Mouse (Mus musculus) kidney, postnatal 0 days (tissue): ENCODE data around the gene Trim72. TPM values are rescaled to one million over a fixed set of nuclear protein-coding genes. Genes with fewer than 3 reads are reported as not detected.

Experiments
- ATAC-seq: fragments of 200-750 bp; cut with Nextera tagmentation; replicated peaks from 2 replicates; pipeline ENCODE4 v1.8.0; 2017; ENCODE audit warnings: low read depth, moderate number of reproducible peaks, moderate TSS enrichment, moderate library complexity; ENCODE audit not compliant: low FRiP score
- DNase-seq: peaks from one replicate; pipeline ENCODE4 v3.0.0-alpha.2; 2016; ENCODE audit warnings: low spot score
- H3K27ac ChIP-seq: fragments of 300-500 bp; sonication (generic); 2 replicates; pipeline ENCODE4 v1.5.1; 2014; ENCODE audit warnings: mild to moderate bottlenecking
- H3K27me3 ChIP-seq: fragments of 300-500 bp; sonication (generic); 2 replicates; pipeline ENCODE4 v1.6.1; 2014; ENCODE audit warnings: low read length, mixed read lengths; ENCODE audit not compliant: insufficient read depth
- H3K36me3 ChIP-seq: fragments of 300-500 bp; sonication (generic); 2 replicates; pipeline ENCODE4 v1.6.1; 2014; ENCODE audit warnings: low read length, mixed read lengths; ENCODE audit not compliant: insufficient read depth
- H3K4me1 ChIP-seq: fragments of 300-500 bp; sonication (generic); replicated peaks from 2 replicates; pipeline ENCODE4 v1.6.1; 2014; ENCODE audit warnings: antibody characterized with exemption, low read length, mixed read lengths; ENCODE audit not compliant: insufficient read depth
- H3K4me2 ChIP-seq: fragments of 300-500 bp; sonication (generic); 2 replicates; pipeline ENCODE4 v1.6.1; 2014; ENCODE audit warnings: mild to moderate bottlenecking, low read length, moderate library complexity, mixed read lengths
- H3K4me3 ChIP-seq: fragments of 300-500 bp; sonication (generic); replicated peaks from 2 replicates; pipeline ENCODE4 v1.5.1; 2014; ENCODE audit warnings: low read depth, low read length
- H3K9ac ChIP-seq: fragments of 300-500 bp; sonication (generic); 2 replicates; pipeline ENCODE4 v1.6.1; 2014; ENCODE audit warnings: low read depth, low read length
- H3K9me3 ChIP-seq: fragments of 300-500 bp; sonication (generic); replicated peaks from 2 replicates; pipeline ENCODE4 v1.6.1; 2016; ENCODE audit warnings: low read length, inconsistent platforms, mixed read lengths
- CTCF ChIP-seq: IDR thresholded peaks from 2 replicates; pipeline ENCODE4 v1.5.1; 2016; ENCODE audit warnings: antibody characterized with exemption, low read depth, mild to moderate bottlenecking, moderate library complexity
- WGBS: fragments of 180-500 bp; shearing (Covaris S2); extraction: QIAGEN DNeasy Blood & Tissue Kit; methylation state at CpG from one replicate; pipeline ENCODE4 v1.1.7; 2014; 5-methylcytosine and 5-hydroxymethylcytosine counted together
- polyA plus RNA-seq: library from polyadenylated mRNA; unstranded; fragments of >200 nt; fragmentation: Nextera tagmentation; extraction: Ambion mirVana; gene quantifications from 2 replicates; pipeline ENCODE4 v1.2.1, GENCODE M21; 2015

Trim72 gene
- polyA plus RNA-seq, 1 experiment from 2014 or later = 0.11 TPM

DNA sequence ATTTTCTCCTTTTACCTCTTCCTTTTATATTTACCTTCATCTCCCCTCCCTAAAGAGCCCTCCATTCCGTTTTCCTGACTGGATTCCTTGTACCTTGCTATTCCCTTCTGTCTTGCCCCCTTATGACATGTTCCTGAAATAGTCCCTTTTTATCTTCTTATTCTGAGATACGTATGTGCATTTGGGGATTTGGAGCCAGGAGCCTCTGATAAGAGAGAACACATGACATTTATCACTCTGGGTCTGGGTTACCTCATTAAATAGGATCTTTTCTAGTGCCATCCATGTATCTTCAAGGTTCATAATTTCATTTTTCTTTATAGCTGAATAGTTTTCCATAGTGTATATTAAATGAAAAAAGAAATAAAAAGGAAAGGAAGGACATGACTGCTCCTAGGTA is 41.9 kb downstream of the Trim72 start:
- H3K27ac ChIP-seq = no peak overlapping the region
- H3K4me1 ChIP-seq = no peaks in the 10 kb centered on the region
- no peak overlapping the region for H3K9ac ChIP-seq
- no peak for DNase-seq
- no peak for TF ChIP-seq CTCF
- no peaks in the 10 kb centered on the region for H3K36me3 ChIP-seq
- no peaks in the 10 kb centered on the region for H3K9me3 ChIP-seq
- 74% methylated on average over 2 of the region's 2 CpGs for WGBS
- no peak overlapping the region for H3K4me3 ChIP-seq
- no peak for ATAC-seq
- no peaks in the 10 kb centered on the region for H3K27me3 ChIP-seq
- no peak overlapping the region for H3K4me2 ChIP-seq

DNA sequence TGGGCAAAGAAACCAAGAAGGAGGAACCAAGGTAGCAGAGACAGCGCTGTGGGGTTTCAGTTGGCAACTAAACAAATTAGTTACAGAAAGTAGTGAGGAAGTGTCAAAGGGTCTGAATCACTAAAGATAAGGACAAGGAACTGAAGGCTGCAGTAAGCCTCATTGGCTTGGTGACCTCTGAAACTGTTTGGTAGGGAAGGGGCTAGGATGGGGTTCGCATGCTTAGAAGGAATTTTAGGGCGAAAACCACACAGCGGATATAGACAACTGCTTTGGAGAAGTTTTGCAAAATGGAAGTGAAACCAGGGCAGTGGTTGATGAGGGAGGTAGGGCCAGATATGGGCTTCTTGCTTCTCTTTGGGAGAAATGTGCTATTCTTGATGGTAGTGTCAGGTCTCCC is 45.1 kb downstream of the Trim72 start:
- no peaks in the 10 kb centered on the region for H3K27me3 ChIP-seq
- WGBS = 87% methylated on average over 4 of the region's 4 CpGs
- H3K9ac ChIP-seq = no peak overlapping the region
- no peaks in the 10 kb centered on the region for H3K9me3 ChIP-seq
- H3K27ac ChIP-seq = no peak overlapping the region
- ATAC-seq (no peak), DNase-seq (no peak)
- TF ChIP-seq CTCF = no peak
- H3K4me2 ChIP-seq = no peak overlapping the region
- no peak overlapping the region for H3K4me3 ChIP-seq
- H3K36me3 ChIP-seq = no peaks in the 10 kb centered on the region
- no peaks in the 10 kb centered on the region for H3K4me1 ChIP-seq

DNA sequence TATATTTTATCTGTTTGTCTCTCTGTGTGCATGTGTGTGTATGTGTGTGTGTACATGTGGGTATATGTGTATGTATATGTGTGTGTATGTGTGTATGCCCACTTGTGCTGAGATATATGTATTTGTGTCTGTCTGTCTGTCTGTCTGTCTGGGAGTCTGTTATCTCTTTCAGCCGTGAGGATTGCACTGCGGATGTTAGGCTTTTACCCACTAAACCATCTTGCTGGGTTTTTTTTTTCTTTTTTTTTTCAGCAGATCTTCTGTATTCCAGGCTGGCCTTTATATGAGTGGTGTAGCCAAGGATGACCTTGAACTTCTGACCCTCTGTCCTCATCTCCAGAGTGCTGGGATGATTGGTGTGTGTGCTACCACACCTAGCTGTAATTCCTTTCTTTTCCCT is 45.5 kb downstream of the Trim72 start:
- 93% methylated on average over 2 of the region's 2 CpGs for WGBS
- DNase-seq (no peak), ATAC-seq (no peak)
- Histone ChIP-seq H3K9ac (no peak overlapping the region), H3K4me2 (no peak overlapping the region), H3K4me3 (no peak overlapping the region), H3K36me3 (no peaks in the 10 kb centered on the region), H3K27me3 (no peaks in the 10 kb centered on the region), H3K4me1 (no peaks in the 10 kb centered on the region), H3K9me3 (no peaks in the 10 kb centered on the region), H3K27ac (no peak overlapping the region)
- no peak for TF ChIP-seq CTCF

DNA sequence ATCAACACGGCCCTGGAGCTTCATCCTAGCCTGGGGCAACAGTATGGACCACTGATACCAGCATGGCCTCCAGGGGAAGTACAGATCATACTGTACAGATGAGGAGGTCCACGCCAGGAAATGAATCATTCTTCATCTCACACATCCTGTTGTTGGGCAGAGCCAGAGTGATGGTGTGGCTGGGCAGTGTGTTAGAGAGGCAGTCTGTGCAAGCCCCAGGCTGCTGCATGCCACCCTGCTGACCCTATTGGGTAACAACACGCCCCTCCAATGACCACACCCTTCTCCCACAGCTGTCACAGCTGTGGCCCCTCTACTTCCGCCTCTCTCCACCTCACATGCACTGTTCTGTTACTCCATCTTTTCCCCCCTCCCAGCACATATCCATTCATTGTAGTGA is 47.0 kb downstream of the Trim72 start:
- Histone ChIP-seq H3K36me3 (no peaks in the 10 kb centered on the region), H3K27ac (no peak overlapping the region), H3K4me2 (no peak overlapping the region), H3K4me1 (no peaks in the 10 kb centered on the region), H3K9me3 (no peaks in the 10 kb centered on the region), H3K4me3 (no peak overlapping the region), H3K9ac (no peak overlapping the region), H3K27me3 (no peaks in the 10 kb centered on the region)
- WGBS = 47% methylated on average over 4 of the region's 4 CpGs
- TF ChIP-seq CTCF = no peak
- DNase-seq = no peak
- peak; percentile 54; the same call in 1 of the 2 replicates for ATAC-seq

DNA sequence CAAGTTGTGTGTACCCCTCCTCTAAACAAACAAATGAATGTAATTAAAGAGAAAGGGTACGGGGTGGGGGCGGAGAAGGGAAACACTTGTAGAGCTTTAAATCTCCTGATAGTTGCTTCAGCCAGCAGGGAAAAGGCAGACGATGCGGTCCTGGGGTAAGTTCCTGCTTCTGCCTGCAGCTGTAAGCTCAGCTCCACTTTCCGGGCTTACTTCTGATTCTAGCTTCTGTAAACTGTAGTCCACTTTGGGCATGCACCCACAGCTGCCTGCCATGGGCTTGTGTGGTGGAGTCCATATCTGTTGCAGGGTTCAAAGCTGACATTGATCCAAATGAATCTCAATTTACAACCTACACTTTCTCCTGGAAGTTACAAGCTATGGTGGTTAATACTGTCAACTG is 49.3 kb downstream of the Trim72 start:
- no peak for ATAC-seq
- no peak for TF ChIP-seq CTCF

DNA sequence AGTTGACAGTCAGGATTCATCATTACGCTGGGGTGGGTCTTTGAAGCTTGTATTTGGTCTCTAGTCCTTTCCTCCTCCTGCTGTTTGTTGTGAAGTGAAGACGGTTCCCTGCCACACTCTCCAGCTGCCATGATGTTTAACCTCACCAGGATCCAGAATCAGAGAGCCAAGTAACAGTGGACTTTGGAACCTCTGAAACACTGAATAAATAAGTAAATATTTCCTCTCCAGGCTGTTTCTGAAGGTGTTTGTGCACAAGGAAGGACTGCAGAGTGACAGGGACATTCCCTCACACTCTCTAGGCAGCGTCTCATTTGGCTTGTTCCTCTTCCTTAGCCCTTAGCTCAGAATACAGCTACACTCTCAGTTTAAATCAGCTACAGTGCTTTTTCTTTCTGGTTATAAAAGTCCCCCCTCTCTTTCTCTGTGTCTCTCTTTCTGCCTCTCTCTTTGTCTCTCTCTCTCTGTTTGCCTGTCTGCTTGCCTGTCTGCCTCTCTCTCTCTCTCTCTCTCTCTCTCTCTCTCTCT is 53.2 kb downstream of the Trim72 start:
- 63% methylated on average over 3 of the region's 3 CpGs for WGBS
- DNase-seq = no peak

More for the DNA sequence above, 49.3 kb downstream of the Trim72 start:
- Histone ChIP-seq H3K4me1 (no peaks in the 10 kb centered on the region), H3K4me3 (no peak overlapping the region), H3K4me2 (no peak overlapping the region), H3K27ac (no peak overlapping the region), H3K9ac (no peak overlapping the region), H3K36me3 (no peaks in the 10 kb centered on the region), H3K27me3 (no peaks in the 10 kb centered on the region), H3K9me3 (no peaks in the 10 kb centered on the region)
- WGBS = 51% methylated on average over 5 of the region's 5 CpGs
- DNase-seq = no peak

DNA sequence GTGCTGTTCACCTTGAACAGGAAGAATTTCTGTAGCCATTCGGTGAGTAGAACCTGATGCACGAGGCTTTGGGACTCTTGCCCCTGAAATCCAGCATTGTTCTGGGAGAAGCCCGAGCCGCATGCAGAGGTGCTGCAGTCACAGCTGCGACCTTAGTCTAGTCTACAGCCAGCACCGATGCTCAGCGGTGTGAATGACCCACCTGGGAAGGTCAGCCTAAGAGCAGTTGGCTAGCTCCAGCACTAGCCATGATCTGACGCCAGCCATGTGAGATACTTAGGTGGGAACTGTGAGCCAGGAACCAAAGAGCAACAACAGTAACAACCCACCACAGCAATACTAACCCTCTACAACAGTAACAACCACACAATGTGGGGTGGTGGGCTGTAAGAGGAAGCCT is 54.1 kb downstream of the Trim72 start:
- 71% methylated on average over 8 of the region's 8 CpGs for whole genome bisulfite sequencing
- ATAC-seq (no peak), DNase-seq (no peak)
- H3K4me1 ChIP-seq = no peaks in the 10 kb centered on the region
- H3K9me3 ChIP-seq = no peaks in the 10 kb centered on the region
- H3K36me3 ChIP-seq = no peaks in the 10 kb centered on the region
- H3K27me3 ChIP-seq = no peaks in the 10 kb centered on the region
- H3K9ac ChIP-seq = no peak overlapping the region
- H3K4me2 ChIP-seq = no peak overlapping the region
- H3K27ac ChIP-seq = no peak overlapping the region
- TF ChIP-seq CTCF = no peak
- H3K4me3 ChIP-seq = no peak overlapping the region

More for the DNA sequence above, 53.2 kb downstream of the Trim72 start:
- Histone ChIP-seq H3K36me3 (no peaks in the 10 kb centered on the region), H3K27me3 (no peaks in the 10 kb centered on the region), H3K27ac (no peak overlapping the region), H3K9ac (no peak overlapping the region), H3K4me1 (no peaks in the 10 kb centered on the region), H3K9me3 (no peaks in the 10 kb centered on the region), H3K4me2 (no peak overlapping the region), H3K4me3 (no peak overlapping the region)
- no peak for ATAC-seq
- no peak for TF ChIP-seq CTCF
